Mouse (Mus musculus) erythroblast, embryonic 14.5 days (primary cell): Measurements from ENCODE around the gene Cd72.

Source experiments
- GATA1 ChIP-seq: IDR thresholded peaks from 2 replicates; pipeline ENCODE4 v1.6.1; 2012; ENCODE audit warnings: low read length, inconsistent platforms, mixed read lengths
- TAL1 ChIP-seq: IDR thresholded peaks from 3 replicates; pipeline ENCODE4 v1.6.1; 2012; ENCODE audit warnings: low read length, inconsistent platforms, mixed read lengths

DNA sequence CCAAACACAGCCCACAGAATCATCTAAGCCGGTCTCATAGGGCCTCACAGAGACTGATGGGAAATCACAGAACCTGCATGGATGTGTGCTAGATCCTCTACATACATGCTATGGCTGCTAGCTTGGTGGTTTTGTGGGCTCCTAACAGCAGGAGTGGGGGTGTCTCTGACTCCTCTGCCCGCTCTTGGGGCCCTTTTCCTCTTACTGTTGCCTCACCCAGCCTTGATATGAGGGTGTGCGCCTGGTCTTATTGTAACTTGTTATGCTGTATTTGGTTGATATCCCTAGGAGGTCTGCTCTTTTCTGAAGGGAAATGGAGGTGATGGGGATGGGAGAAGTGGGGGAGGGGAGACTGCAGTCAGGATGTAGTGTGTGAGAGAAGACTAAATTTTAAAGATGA lies 35.2 kb upstream of the Cd72 start:
- TF ChIP-seq GATA1 (no peak), TAL1 (no peak)
